Mouse (Mus musculus) embryonic facial prominence, embryonic 14.5 days (tissue): ENCODE measurements around the gene Gm853. TPM values are rescaled to one million over a fixed set of nuclear protein-coding genes. Genes with fewer than 3 reads are reported as not detected.

Source experiments
- ATAC-seq: fragments of 200-750 bp; cut with Nextera tagmentation; 2 replicates; pipeline ENCODE4 v1.8.0; 2017; ENCODE audit warnings: low read depth, moderate number of reproducible peaks, moderate TSS enrichment
- DNase-seq: peaks from one replicate; pipeline ENCODE4 v3.0.0-alpha.2; 2015; ENCODE audit warnings: low spot score
- H3K27ac ChIP-seq: fragments of 300-500 bp; sonication (generic); replicated peaks from 2 replicates; pipeline ENCODE4 v1.5.1; 2014; ENCODE audit warnings: low read depth, mild to moderate bottlenecking, low read length, moderate library complexity
- H3K27me3 ChIP-seq: fragments of 300-500 bp; sonication (generic); replicated peaks from 2 replicates; pipeline ENCODE4 v1.6.1; 2014; ENCODE audit warnings: low read length; ENCODE audit not compliant: control insufficient read depth, insufficient read depth
- H3K36me3 ChIP-seq: fragments of 300-500 bp; sonication (generic); 2 replicates; pipeline ENCODE4 v1.6.1; 2014; ENCODE audit warnings: low read length, mixed read lengths; ENCODE audit not compliant: control insufficient read depth, insufficient read depth
- H3K4me1 ChIP-seq: fragments of 300-500 bp; sonication (generic); 2 replicates; pipeline ENCODE4 v1.6.1; 2014; ENCODE audit warnings: antibody characterized with exemption, low read length; ENCODE audit not compliant: control insufficient read depth, insufficient read depth
- H3K4me2 ChIP-seq: fragments of 300-500 bp; sonication (generic); 2 replicates; pipeline ENCODE4 v1.6.1; 2014; ENCODE audit warnings: low read depth, mild to moderate bottlenecking, low read length, moderate library complexity, mixed read lengths
- H3K4me3 ChIP-seq: fragments of 300-500 bp; sonication (generic); 2 replicates; pipeline ENCODE4 v1.5.1; 2014; ENCODE audit warnings: low read depth, mild to moderate bottlenecking, low read length
- H3K9ac ChIP-seq: fragments of 300-500 bp; sonication (generic); 2 replicates; pipeline ENCODE4 v1.6.1; 2014; ENCODE audit warnings: low read depth, mild to moderate bottlenecking, low read length, moderate library complexity, mixed read lengths
- H3K9me3 ChIP-seq: fragments of 300-500 bp; sonication (generic); 2 replicates; pipeline ENCODE4 v1.6.1; 2016; ENCODE audit warnings: low read length; ENCODE audit not compliant: control insufficient read depth
- WGBS: fragments of 180-500 bp; shearing (Covaris S2); extraction: QIAGEN DNeasy Blood & Tissue Kit; methylation state at CpG from one replicate; pipeline ENCODE4 v1.1.7; 2014; 5-methylcytosine and 5-hydroxymethylcytosine counted together
- polyA plus RNA-seq: library from polyadenylated mRNA; unstranded; fragments of >200 nt; fragmentation: Nextera tagmentation; extraction: Ambion mirVana; gene quantifications from 2 replicates; pipeline ENCODE4 v1.2.1, GENCODE M21; 2014

Gene Gm853
- polyA plus RNA-seq, 1 experiment from 2014 or later: not detected

DNA sequence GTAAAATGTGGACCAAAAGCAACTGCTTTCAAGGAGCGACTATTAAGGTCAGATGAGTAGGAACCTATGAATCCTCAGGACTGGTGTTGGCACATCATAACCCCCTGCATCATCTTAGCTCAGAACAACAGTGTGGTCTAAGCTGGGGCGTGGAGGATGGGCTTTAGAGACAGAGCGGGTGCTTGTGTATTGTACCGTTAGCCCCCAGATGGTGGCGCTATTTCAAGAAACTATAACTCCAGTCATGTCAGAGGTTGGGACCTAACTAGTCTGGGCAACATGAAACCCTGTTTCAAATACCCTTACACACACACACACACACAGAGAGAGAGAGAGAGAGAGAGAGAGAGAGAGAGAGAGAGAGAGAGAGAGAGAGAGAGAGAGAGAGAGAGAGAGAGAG, 18.5 kb upstream of the Gm853 start:
- Histone ChIP-seq H3K9me3 (no peaks in the 10 kb centered on the region), H3K4me1 (no peaks in the 10 kb centered on the region), H3K36me3 (no peaks in the 10 kb centered on the region), H3K4me3 (no peak overlapping the region), H3K27me3 (no peaks in the 10 kb centered on the region), H3K4me2 (no peak overlapping the region), H3K9ac (no peak overlapping the region), H3K27ac (no peak overlapping the region)
- 30% methylated on average over 5 of the region's 5 CpGs for WGBS
- DNase-seq (no peak), ATAC-seq (no peak)

DNA sequence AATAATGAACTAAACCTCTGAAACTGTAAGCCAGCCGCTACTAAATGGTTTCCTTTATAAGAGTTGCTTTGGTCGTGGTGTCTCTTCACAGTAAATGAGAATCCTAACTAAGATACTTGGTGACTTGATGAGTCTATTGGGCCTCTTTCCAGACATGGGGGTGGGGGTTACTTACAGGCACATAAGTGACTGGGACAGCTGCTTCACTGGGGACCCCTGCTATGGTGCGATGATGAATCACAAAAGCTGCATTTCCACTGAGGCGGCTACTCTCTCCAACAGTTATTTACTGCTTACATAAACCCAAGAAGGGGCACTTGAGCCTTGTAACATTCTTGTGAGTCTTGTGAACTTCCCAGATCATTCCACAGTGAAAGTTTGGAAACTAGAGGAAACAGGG, 15.4 kb upstream of the Gm853 start:
- H3K4me3 ChIP-seq: no peak overlapping the region
- no peak overlapping the region for H3K9ac ChIP-seq
- H3K9me3 ChIP-seq: no peaks in the 10 kb centered on the region
- H3K27me3 ChIP-seq: no peaks in the 10 kb centered on the region
- ATAC-seq (no peak), DNase-seq (no peak)
- 78% methylated on average over 4 of the region's 4 CpGs for WGBS
- H3K36me3 ChIP-seq: no peaks in the 10 kb centered on the region
- H3K4me2 ChIP-seq: no peak overlapping the region
- no peaks in the 10 kb centered on the region for H3K4me1 ChIP-seq
- no peak overlapping the region for H3K27ac ChIP-seq

DNA sequence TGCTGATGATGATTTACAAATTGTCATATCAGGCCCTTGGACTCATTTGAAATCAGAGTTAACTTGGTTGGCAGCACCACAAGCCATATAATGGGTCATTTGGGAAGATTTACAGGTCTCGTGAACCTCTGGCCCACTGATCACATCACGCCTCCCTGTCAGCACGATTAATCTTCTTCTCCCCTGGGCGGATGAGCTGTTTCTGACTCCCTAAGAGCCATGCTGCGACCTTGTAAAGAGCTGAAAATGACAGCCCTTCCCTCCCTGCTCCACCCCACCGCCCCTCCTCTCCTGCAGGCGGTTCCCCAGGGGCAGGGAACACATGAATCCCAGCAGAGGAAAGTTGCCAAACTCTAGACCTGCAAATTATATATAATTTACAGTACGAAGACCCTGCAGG, 14.2 kb upstream of the Gm853 start:
- no peak overlapping the region for H3K9ac ChIP-seq
- 57% methylated on average over 8 of the region's 8 CpGs for WGBS

DNA sequence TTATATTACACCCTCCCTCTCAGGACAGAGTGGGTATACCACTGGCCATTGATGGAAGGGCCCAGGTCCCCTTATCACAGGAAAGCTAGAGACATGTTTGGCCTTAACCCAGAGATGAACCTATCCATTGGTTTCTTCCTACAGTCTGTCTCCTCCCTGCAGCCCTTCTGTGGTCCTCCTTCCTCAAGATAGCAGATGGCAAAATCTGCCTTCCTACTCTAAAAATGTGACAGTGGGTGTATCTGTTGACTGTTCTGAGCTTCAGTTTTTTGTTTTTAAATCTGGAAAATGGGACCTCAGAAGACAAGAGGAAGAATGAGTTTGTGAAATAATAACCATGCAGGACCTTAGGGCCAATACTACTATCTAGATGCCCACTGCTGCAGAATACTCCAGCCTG, 1.9 kb upstream of the Gm853 start:
- ATAC-seq: no peak

More for the DNA sequence above, 14.2 kb upstream of the Gm853 start:
- Histone ChIP-seq H3K27me3 (no peaks in the 10 kb centered on the region), H3K4me2 (no peak overlapping the region), H3K36me3 (no peaks in the 10 kb centered on the region), H3K9me3 (no peaks in the 10 kb centered on the region), H3K4me3 (no peak overlapping the region), H3K4me1 (no peaks in the 10 kb centered on the region), H3K27ac (no peak overlapping the region)
- DNase-seq: peak; percentile 33
- no peak for ATAC-seq

GRCm38 (mm10) chr4:130220176-130220575, 2.0 kb downstream of the Gm853 start:
- Histone ChIP-seq H3K4me2 (no peak overlapping the region), H3K27ac (no peak overlapping the region), H3K4me3 (no peak overlapping the region), H3K9me3 (no peaks in the 10 kb centered on the region), H3K27me3 (no peaks in the 10 kb centered on the region), H3K36me3 (no peaks in the 10 kb centered on the region), H3K9ac (no peak overlapping the region), H3K4me1 (no peaks in the 10 kb centered on the region)
- WGBS: 78% methylated on average over 6 of the region's 9 CpGs
- DNase-seq (no peak), ATAC-seq (no peak)

More for the DNA sequence above, 1.9 kb upstream of the Gm853 start:
- no peak overlapping the region for H3K4me2 ChIP-seq
- H3K4me3 ChIP-seq: no peak overlapping the region
- no peak overlapping the region for H3K27ac ChIP-seq
- no peaks in the 10 kb centered on the region for H3K9me3 ChIP-seq
- no peaks in the 10 kb centered on the region for H3K4me1 ChIP-seq
- no peak for DNase-seq
- no peaks in the 10 kb centered on the region for H3K27me3 ChIP-seq
- no peaks in the 10 kb centered on the region for H3K36me3 ChIP-seq
- H3K9ac ChIP-seq: no peak overlapping the region

- H3K27me3 ChIP-seq: no peaks in the 10 kb centered on the region
- WGBS: 88% methylated on average over 8 of the region's 8 CpGs
- no peak for ATAC-seq
Measured at GRCm38 (mm10) chr4:130215392-130215791, 6.8 kb downstream of the Gm853 start.

DNA sequence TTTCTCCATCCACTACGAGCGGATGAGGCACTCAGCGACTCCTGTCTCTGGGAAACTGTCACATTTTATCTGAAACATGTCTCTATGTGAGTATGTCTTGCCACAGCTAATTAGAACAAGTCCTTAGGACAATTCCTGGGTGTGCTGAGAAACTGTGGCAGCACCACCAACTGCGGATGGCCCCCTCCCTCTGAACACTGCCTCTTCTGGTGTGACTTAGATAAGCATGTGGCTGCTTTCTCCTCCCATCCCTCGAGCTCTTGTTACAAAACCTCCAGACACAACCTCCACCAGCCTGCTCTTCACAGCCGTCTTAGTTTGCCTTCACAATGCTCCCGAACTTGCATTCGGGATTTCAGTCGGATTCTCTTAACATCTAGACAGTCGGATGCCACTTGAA, 8.3 kb downstream of the Gm853 start:
- no peak overlapping the region for H3K4me2 ChIP-seq
- H3K36me3 ChIP-seq: no peaks in the 10 kb centered on the region
- H3K9me3 ChIP-seq: no peaks in the 10 kb centered on the region
- DNase-seq: no peak
- H3K9ac ChIP-seq: no peak overlapping the region
- H3K4me3 ChIP-seq: no peak overlapping the region
- H3K27ac ChIP-seq: no peak overlapping the region
- H3K4me1 ChIP-seq: no peaks in the 10 kb centered on the region
- ATAC-seq: no peak
- 71% methylated on average over 10 of the region's 10 CpGs for WGBS
- H3K27me3 ChIP-seq: no peaks in the 10 kb centered on the region

More at GRCm38 (mm10) chr4:130215392-130215791, 6.8 kb downstream of the Gm853 start:
- no peaks in the 10 kb centered on the region for H3K36me3 ChIP-seq
- H3K4me2 ChIP-seq: no peak overlapping the region
- no peak overlapping the region for H3K27ac ChIP-seq
- H3K9me3 ChIP-seq: no peaks in the 10 kb centered on the region
- no peaks in the 10 kb centered on the region for H3K4me1 ChIP-seq
- H3K4me3 ChIP-seq: no peak overlapping the region
- no peak for DNase-seq
- no peak overlapping the region for H3K9ac ChIP-seq

- Histone ChIP-seq H3K9me3 (no peaks in the 10 kb centered on the region), H3K4me2 (no peak overlapping the region), H3K27me3 (no peaks in the 10 kb centered on the region), H3K9ac (no peak overlapping the region), H3K4me3 (no peak overlapping the region), H3K36me3 (no peaks in the 10 kb centered on the region), H3K4me1 (no peaks in the 10 kb centered on the region), H3K27ac (no peak overlapping the region)
- no peak for DNase-seq
- no peak for ATAC-seq
- WGBS: 92% methylated on average over 4 of the region's 4 CpGs
Measured at GRCm38 (mm10) chr4:130213197-130213596, 9.0 kb downstream of the Gm853 start.

DNA sequence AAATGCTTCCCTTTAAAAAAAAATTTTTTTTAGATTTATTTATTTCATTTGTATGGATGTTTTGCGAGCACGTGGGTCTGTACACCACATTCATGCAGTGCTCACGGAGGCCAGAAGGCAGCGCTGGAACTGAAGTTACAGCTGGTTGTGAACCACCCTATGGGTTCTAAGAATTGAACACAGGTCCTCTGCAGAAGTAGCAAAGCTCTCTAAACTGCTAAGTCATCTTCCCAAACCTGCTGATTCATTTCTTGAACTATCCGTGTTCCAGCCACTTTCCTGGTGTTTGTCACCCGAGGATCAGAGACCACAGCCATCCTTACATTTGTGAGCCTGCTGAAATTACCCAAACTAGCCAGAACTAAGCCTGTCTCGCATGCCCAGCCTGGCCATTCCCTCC, 9.8 kb downstream of the Gm853 start:
- Histone ChIP-seq H3K9me3 (no peaks in the 10 kb centered on the region), H3K4me2 (no peak overlapping the region), H3K4me1 (no peaks in the 10 kb centered on the region), H3K4me3 (no peak overlapping the region), H3K9ac (no peak overlapping the region), H3K27ac (no peak overlapping the region), H3K36me3 (no peaks in the 10 kb centered on the region), H3K27me3 (no peaks in the 10 kb centered on the region)
- no peak for DNase-seq
- no peak for ATAC-seq
- WGBS: 72% methylated on average over 7 of the region's 7 CpGs
